Mouse (Mus musculus) adrenal gland, postnatal 14 days (tissue): ENCODE results near the gene Lpp. TPM values are rescaled to one million over a fixed set of nuclear protein-coding genes. Genes with fewer than 3 reads are reported as not detected.

ENCODE experiments used
- DNase-seq: peaks from one replicate; pipeline ENCODE4 v3.0.0; 2021; ENCODE audit warnings: mixed read lengths
- total RNA-seq: library from RNA; stranded (reverse); gene quantifications from 2 replicates; pipeline ENCODE4 v1.2.3, GENCODE M21; 2021

Lpp gene
- total RNA-seq, 1 experiment from 2014 or later = 61.6 TPM

GRCm38 (mm10) chr16:24501628-24502294 lies 108.5 kb downstream of the Lpp start:
- no peak for DNase-seq

- DNase-seq = no peak
Observed at GRCm38 (mm10) chr16:24502295-24502823, 109.1 kb downstream of the Lpp start.

GRCm38 (mm10) chr16:24504838-24505605 lies 111.7 kb downstream of the Lpp start:
- peak; percentile 35 for DNase-seq

- no peak for DNase-seq
Observed at GRCm38 (mm10) chr16:24506237-24506636, 112.9 kb downstream of the Lpp start.

- DNase-seq = peak; percentile 62
Observed at GRCm38 (mm10) chr16:24506740-24507139, 113.4 kb downstream of the Lpp start.

GRCm38 (mm10) chr16:24507927-24508540 lies 114.7 kb downstream of the Lpp start:
- peak; percentile 78 for DNase-seq

- no peak for DNase-seq
Observed at GRCm38 (mm10) chr16:24509100-24509812, 115.9 kb downstream of the Lpp start.

- no peak for DNase-seq
Observed at GRCm38 (mm10) chr16:24509813-24510166, 116.5 kb downstream of the Lpp start.

- no peak for DNase-seq
Observed at GRCm38 (mm10) chr16:24513228-24513627, 119.9 kb downstream of the Lpp start.

- DNase-seq = no peak
Observed at GRCm38 (mm10) chr16:24514802-24515727, 121.8 kb downstream of the Lpp start.

- DNase-seq = peak; percentile 31
Observed at GRCm38 (mm10) chr16:24516993-24517392, 123.7 kb downstream of the Lpp start.

GRCm38 (mm10) chr16:24517501-24518042 lies 124.3 kb downstream of the Lpp start:
- peak; percentile 64 for DNase-seq

GRCm38 (mm10) chr16:24518785-24519184 lies 125.5 kb downstream of the Lpp start:
- no peak for DNase-seq

- no peak for DNase-seq
Observed at GRCm38 (mm10) chr16:24527219-24527618, 133.9 kb downstream of the Lpp start.

GRCm38 (mm10) chr16:24531681-24532080 lies 138.4 kb downstream of the Lpp start:
- DNase-seq = no peak

- no peak for DNase-seq
Observed at GRCm38 (mm10) chr16:24535221-24535620, 141.9 kb downstream of the Lpp start.

- no peak for DNase-seq
Observed at GRCm38 (mm10) chr16:24536261-24536660, 143.0 kb downstream of the Lpp start.

GRCm38 (mm10) chr16:24539003-24539402 lies 145.7 kb downstream of the Lpp start:
- DNase-seq = no peak

GRCm38 (mm10) chr16:24542864-24543263 lies 149.6 kb downstream of the Lpp start:
- DNase-seq = no peak

- DNase-seq = peak; percentile 11
Observed at GRCm38 (mm10) chr16:24545366-24545765, 152.1 kb downstream of the Lpp start.

- no peak for DNase-seq
Observed at GRCm38 (mm10) chr16:24558458-24558857, 165.2 kb downstream of the Lpp start.
